9 mouse cellular contexts compared by ENCODE assay signal in genomic region chr10:18469279-18470135, GRCm38 (mm10).
A peak's percentile ranks its signal among the peaks of the same experiment; 100 is the strongest.
DNase-seq lines count a peak whose midpoint lies in the region; ATAC-seq and TF ChIP-seq lines count a peak whose summit lies in the region.
"Had no signal": no experiment of that assay in that cellular context is flagged by ENCODE, and none has a peak within 500 bp of the region (broad histone marks: within the 10 kb centered on the region; RNA-seq: fewer than 3 reads in every experiment).

No protein-coding gene starts in this region.

- H3K9ac ChIP-seq in ES-E14 (ENCODE audit: insufficient read depth, low read depth, low read length, poor library complexity, severe bottlenecking) = no peak overlapping the region
- H3K9ac ChIP-seq in forebrain, embryonic 14.5 days (ENCODE audit: low read length) = peak overlapping the region; percentile 14; the same call in 1 of the 2 replicates
- no peak overlapping the region for H3K9ac ChIP-seq in lung, embryonic 16.5 days (ENCODE audit: low read length)
- H3K9ac ChIP-seq in stomach, embryonic 15.5 days = no peak overlapping the region

- peaks cover 1% of the 10 kb centered on the region; the same call in 1 of the 2 replicates for H3K27me3 ChIP-seq in cerebellum, adult 2 months (ENCODE audit: control insufficient read depth, insufficient read depth, low read length)
- 0 out of 2 replicates have a peak, but pooled peaks cover 4% of the 10 kb centered on the region for H3K27me3 ChIP-seq in forebrain, embryonic 14.5 days (replicated peaks; ENCODE audit: control insufficient read depth, insufficient read depth, low read length)
- no peaks in the 10 kb centered on the region for H3K27me3 ChIP-seq in lung, embryonic 16.5 days (ENCODE audit: control insufficient read depth, insufficient read depth, low read depth, low read length)
- H3K27me3 ChIP-seq in stomach, embryonic 15.5 days (replicated peaks) = no peaks in the 10 kb centered on the region

- no peaks in the 10 kb centered on the region for H3K9me3 ChIP-seq in ES-E14 (ENCODE audit: control insufficient read depth, insufficient read depth, low read depth, low read length)
- no peaks in the 10 kb centered on the region for H3K9me3 ChIP-seq in forebrain, embryonic 14.5 days (replicated peaks; ENCODE audit: control insufficient read depth, low read length)
- H3K9me3 ChIP-seq in lung, embryonic 16.5 days (ENCODE audit: control insufficient read depth, low read length) = no peaks in the 10 kb centered on the region
- H3K9me3 ChIP-seq in stomach, embryonic 15.5 days = no peaks in the 10 kb centered on the region

- no peak for TF ChIP-seq CTCF in cerebellum, adult 2 months (IDR thresholded peaks at IDR 0.05; ENCODE audit: borderline replicate concordance, insufficient read depth, low read depth, low read length)

- peak; percentile 14 to 23 for DNase-seq in cerebellum, adult 2 months
- DNase-seq in cerebellum, adult 8-10 months = no peak
- DNase-seq in ES-E14 (ENCODE audit: low read depth, low spot score) = peak; percentile 75
- peak; percentile 82 for DNase-seq in forebrain, embryonic 14.5 days (ENCODE audit: low spot score)
- peak; percentile 48 to 75 for DNase-seq in kidney, adult 8-10 months
- no peak for DNase-seq in gastrocnemius, postnatal 25 days

- H3K4me2 ChIP-seq in forebrain, embryonic 14.5 days (ENCODE audit: low read length) = peak overlapping the region; percentile 56
- H3K4me2 ChIP-seq in lung, embryonic 16.5 days (ENCODE audit: low read depth, low read length) = peak overlapping the region; percentile 52
- peak overlapping the region; percentile 49 for H3K4me2 ChIP-seq in stomach, embryonic 15.5 days

- no peak for TF ChIP-seq POLR2A in cerebellum, adult 2 months (IDR thresholded peaks at IDR 0.05; ENCODE audit: borderline replicate concordance, insufficient read depth, low read length)

- no peak overlapping the region for H3K27ac ChIP-seq in cerebellum, adult 2 months (ENCODE audit: insufficient read depth, low read length)
- no peak overlapping the region; the same call in 1 of the 2 replicates for H3K27ac ChIP-seq in ES-E14 (ENCODE audit: insufficient read depth, low read depth, low read length, poor library complexity, severe bottlenecking)
- H3K27ac ChIP-seq in forebrain, embryonic 14.5 days (ENCODE audit: low read depth, low read length) = 0 out of 2 replicates have a peak overlapping the region, but pooled peaks have one; percentile 48
- no peak overlapping the region for H3K27ac ChIP-seq in lung, embryonic 16.5 days (ENCODE audit: low read length)
- H3K27ac ChIP-seq in stomach, embryonic 15.5 days = peak overlapping the region; percentile 58; the same call in 1 of the 2 replicates
- H3K27ac ChIP-seq: macrophage had no signal

- no peaks in the 10 kb centered on the region for H3K36me3 ChIP-seq in ES-E14 (ENCODE audit: control insufficient read depth, insufficient read depth, low read length, poor library complexity, severe bottlenecking)
- H3K36me3 ChIP-seq in forebrain, embryonic 14.5 days (ENCODE audit: control insufficient read depth, insufficient read depth, low read length) = peaks cover 10% of the 10 kb centered on the region; the same call in 1 of the 2 replicates
- H3K36me3 ChIP-seq in lung, embryonic 16.5 days (ENCODE audit: control insufficient read depth, insufficient read depth, low read length) = no peaks in the 10 kb centered on the region
- H3K36me3 ChIP-seq in stomach, embryonic 15.5 days = no peaks in the 10 kb centered on the region

- ATAC-seq in forebrain, embryonic 14.5 days = peak; percentile 84
- ATAC-seq in lung, embryonic 16.5 days (ENCODE audit: low read depth) = 0 out of 2 replicates have a peak, but pooled peaks have one; percentile 31
- peak; percentile 79 for ATAC-seq in stomach, embryonic 15.5 days (ENCODE audit: insufficient read depth, low FRiP score, low read depth)

- in situ Hi-C loops in ES-E14 (cut with MboI; ENCODE audit: low sequenced_read_pairs in 2 of 2, unreplicated experiment in 2 of 2) = no loop called here

- whole genome bisulfite sequencing in cerebellum, adult 2 months = 15% methylated on average over 17 of the region's 17 CpGs
- WGBS in forebrain, embryonic 14.5 days = under 1% methylated on average over 17 of the region's 17 CpGs
- 5% methylated on average over 17 of the region's 17 CpGs for WGBS in lung, embryonic 16.5 days
- WGBS in stomach, embryonic 15.5 days = 4% methylated on average over 17 of the region's 17 CpGs

- H3K4me3 ChIP-seq in cerebellum, adult 2 months (replicated peaks; ENCODE audit: insufficient read depth, low read depth, low read length) = peak overlapping the region; percentile 15
- H3K4me3 ChIP-seq in ES-E14 (ENCODE audit: insufficient read depth in 1 of 2, low read depth in 1 of 2, low read length in 2 of 2, poor library complexity in 1 of 2, severe bottlenecking in 1 of 2) = peak overlapping the region; percentile 12 to 14; a peak in 1 of 4 replicates
- peak overlapping the region; percentile 20 for H3K4me3 ChIP-seq in forebrain, embryonic 14.5 days (ENCODE audit: low read depth, low read length)
- peak overlapping the region; percentile 27 for H3K4me3 ChIP-seq in lung, embryonic 16.5 days (ENCODE audit: low read length)
- peak overlapping the region; percentile 18; the same call in 1 of the 2 replicates for H3K4me3 ChIP-seq in stomach, embryonic 15.5 days (replicated peaks)

- no peaks in the 10 kb centered on the region for H3K4me1 ChIP-seq in cerebellum, adult 2 months (ENCODE audit: control insufficient read depth, insufficient read depth, low read length)
- H3K4me1 ChIP-seq in ES-E14 (ENCODE audit: control insufficient read depth in 2 of 2, insufficient read depth in 2 of 2, low read length in 2 of 2, poor library complexity in 1 of 2) = peaks cover 0 to 2% of the 10 kb centered on the region in 2 experiments; a peak in 1 of 4 replicates
- H3K4me1 ChIP-seq in forebrain, embryonic 14.5 days (ENCODE audit: control insufficient read depth, insufficient read depth, low read length) = peaks cover 32% of the 10 kb centered on the region
- peaks cover 6% of the 10 kb centered on the region; the same call in 1 of the 2 replicates for H3K4me1 ChIP-seq in lung, embryonic 16.5 days (replicated peaks; ENCODE audit: control insufficient read depth, insufficient read depth, low read length)
- H3K4me1 ChIP-seq in stomach, embryonic 15.5 days = peaks cover 11% of the 10 kb centered on the region; the same call in 1 of the 2 replicates

TF ChIP-seq in ES-E14, 5 proteins besides CTCF, POLR2A, EP300 and RAD21:
- TF ChIP-seq CHD2 (IDR thresholded peaks at IDR 0.05; ENCODE audit: low read depth, low read length) = peak; percentile 19; the same call in 1 of the 2 replicates
- TF ChIP-seq MAFK (IDR thresholded peaks at IDR 0.05; ENCODE audit: insufficient read depth, low read depth, low read length) = no peak

Comparison
In these comparisons a context has a peak if more than half of its experiments do, and no peak if none do; other contexts are left out.
1. DNase-seq: peak in cerebellum, adult 2 months (2 of 2), ES-E14 (single experiment), forebrain, embryonic 14.5 days (single experiment) and kidney, adult 8-10 months (2 of 2); none in cerebellum, adult 8-10 months (single experiment) and gastrocnemius, postnatal 25 days (single experiment).
2. H3K27ac ChIP-seq: peak in forebrain, embryonic 14.5 days (single experiment) and stomach, embryonic 15.5 days (single experiment); none in cerebellum, adult 2 months (single experiment), ES-E14 (single experiment) and lung, embryonic 16.5 days (single experiment).
3. ATAC-seq: peak in every context shown above with its lines; median percentile 84 in forebrain, embryonic 14.5 days; 79 in stomach, embryonic 15.5 days; 31 in lung, embryonic 16.5 days.
4. Peak in every context shown above with its lines, with median percentiles within 50 percentile points of each other: H3K4me3 ChIP-seq and H3K4me2 ChIP-seq.